13 mouse cellular contexts compared by ENCODE assay signal in the genomic region with DNA sequence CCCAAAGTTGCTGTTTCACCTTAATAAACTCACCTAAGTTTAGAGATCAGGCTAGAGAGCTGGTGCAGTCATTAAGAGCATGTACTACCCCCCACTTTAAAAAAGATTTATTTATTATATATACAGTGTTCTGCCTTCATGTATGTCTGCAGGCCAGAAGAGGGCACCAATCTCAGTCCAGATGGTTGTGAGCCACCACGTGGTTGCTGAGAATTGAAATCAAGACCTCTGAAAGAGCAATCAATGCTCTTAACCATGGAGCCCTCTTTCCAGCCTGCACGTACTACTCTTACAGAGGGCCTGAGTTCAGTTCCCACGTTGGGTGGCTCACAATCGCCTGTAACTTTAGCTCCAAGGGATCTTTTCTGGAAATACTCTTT. TPM values are rescaled to one million over a fixed set of nuclear protein-coding genes. Genes with fewer than 3 reads are reported as not detected.
DNase-seq lines count a peak whose midpoint lies in the region; ATAC-seq and TF ChIP-seq lines count a peak whose summit lies in the region.
"Had no signal": no experiment of that assay in that cellular context is flagged by ENCODE, and none has a peak within 500 bp of the region (broad histone marks: within the 10 kb centered on the region; RNA-seq: fewer than 3 reads in every experiment).

No protein-coding gene starts in this region.

- ATAC-seq in heart, postnatal 0 days (ENCODE audit: insufficient read depth, low read depth), result no peak
- ATAC-seq: midbrain, embryonic 16.5 days had no signal

- no peak overlapping the region for H3K27ac ChIP-seq in heart, postnatal 0 days (ENCODE audit: low read depth)
- H3K27ac ChIP-seq in spleen, adult 2 months (ENCODE audit: insufficient read depth, low read length), result no peak overlapping the region
- H3K27ac ChIP-seq: forebrain, embryonic 10.5 days; hindbrain, embryonic 13.5 days had no signal

- peak; percentile 33 for TF ChIP-seq CTCF in heart, postnatal 0 days (IDR thresholded peaks at IDR 0.05; ENCODE audit: low read depth)
- TF ChIP-seq CTCF in spleen, adult 2 months (IDR thresholded peaks at IDR 0.05; ENCODE audit: extremely low read depth, insufficient read depth, insufficient read length, insufficient replicate concordance), result 0 out of 2 replicates have a peak, but pooled peaks have one; percentile 10

- no peak for TF ChIP-seq POLR2A in spleen, adult 2 months (IDR thresholded peaks at IDR 0.05; ENCODE audit: low read depth, low read length)

- H3K27me3 ChIP-seq in heart, postnatal 0 days (ENCODE audit: control insufficient read depth, insufficient read depth, low read length), result no peaks in the 10 kb centered on the region
- H3K27me3 ChIP-seq in spleen, adult 2 months (ENCODE audit: control insufficient read depth, insufficient read depth, low read length), result no peaks in the 10 kb centered on the region
- H3K27me3 ChIP-seq: hindbrain, embryonic 13.5 days had no signal

- H3K9me3 ChIP-seq in heart, postnatal 0 days (replicated peaks; ENCODE audit: control insufficient read depth, low read length), result no peaks in the 10 kb centered on the region
- H3K9me3 ChIP-seq: forebrain, embryonic 10.5 days; G1E; hindbrain, embryonic 13.5 days had no signal

- H3K9ac ChIP-seq in heart, postnatal 0 days (replicated peaks; ENCODE audit: low read depth, low read length), result no peak overlapping the region
- H3K9ac ChIP-seq: hindbrain, embryonic 13.5 days had no signal

- no peak for DNase-seq in heart, postnatal 0 days (ENCODE audit: low spot score)
- no peak for DNase-seq in heart, adult 18-20 months
- peak in 1 of 2 experiments; percentile 48 for DNase-seq in spleen, adult 2 months (ENCODE audit: low read depth in 1 of 2, low spot score in 2 of 2)
- no peak for DNase-seq in spleen, adult 18-20 months
- peak; percentile 64 for DNase-seq in brain, adult 2 months (ENCODE audit: low read depth, low spot score)
- DNase-seq in thymus, postnatal 25 days, result peak; percentile 38
- no peak for DNase-seq in adrenal gland, postnatal 25 days
- DNase-seq in layer of hippocampus, postnatal 10 days (ENCODE audit: low spot score in 2 of 2), result no peak
- DNase-seq: liver had no signal

- no peak for TF ChIP-seq EP300 in heart, postnatal 0 days (IDR thresholded peaks at IDR 0.05; ENCODE audit: low read depth)

- no peak overlapping the region for H3K4me2 ChIP-seq in heart, postnatal 0 days (ENCODE audit: low read depth, low read length)
- H3K4me2 ChIP-seq: hindbrain, embryonic 13.5 days had no signal

- H3K4me3 ChIP-seq in heart, postnatal 0 days (ENCODE audit: low read depth, low read length), result no peak overlapping the region
- no peak overlapping the region for H3K4me3 ChIP-seq in spleen, adult 2 months (ENCODE audit: extremely low read depth, insufficient read depth, insufficient read length)
- H3K4me3 ChIP-seq: forebrain, embryonic 10.5 days; hindbrain, embryonic 13.5 days had no signal

- WGBS in heart, postnatal 0 days, result 52% methylated on average over 4 of the region's 4 CpGs
- 52% methylated on average over 4 of the region's 4 CpGs for WGBS in spleen, adult 2 months

- peaks cover 8% of the 10 kb centered on the region for H3K4me1 ChIP-seq in heart, postnatal 0 days (ENCODE audit: control insufficient read depth, insufficient read depth)
- H3K4me1 ChIP-seq in spleen, adult 2 months (ENCODE audit: control insufficient read depth, insufficient read depth, insufficient read length), result no peaks in the 10 kb centered on the region

- H3K36me3 ChIP-seq in heart, postnatal 0 days (replicated peaks; ENCODE audit: control insufficient read depth, insufficient read depth, low read length), result peaks cover 31% of the 10 kb centered on the region
- H3K36me3 ChIP-seq in spleen, adult 2 months (ENCODE audit: control insufficient read depth, insufficient read depth, low read length), result peaks cover 17% of the 10 kb centered on the region

RNA-seq across cellular contexts. Expression of a gene that starts 7.3 kb away (rescaled TPM):
- total RNA-seq in heart, postnatal 0 days (2014; rRNA removed; ENCODE audit: low replicate concordance), result 19.8 and 26.7 TPM in 2 replicates
- 8.6 and 8.9 TPM in 2 replicates for polyA plus RNA-seq in heart, postnatal 0 days (2015; fragmentation: Nextera tagmentation; extraction: Ambion mirVana)
- 10 to 100 TPM; 27.1 to 28.0 TPM for total RNA-seq in heart, adult 18-20 months (2021)
- 56.4 and 76.9 TPM in 2 replicates for polyA plus RNA-seq in spleen, adult 2 months (2012; rRNA removed)
- total RNA-seq in adrenal gland, postnatal 25 days (2021), result 78.7 and 96.2 TPM in 2 replicates
- total RNA-seq in layer of hippocampus, postnatal 10 days (2021), result 10 to 100 TPM; 36.2 to 40.2 TPM

RNA-seq across cellular contexts. Expression of a gene that starts 22.1 kb away (rescaled TPM):
- total RNA-seq in heart, postnatal 0 days (2014; rRNA removed; ENCODE audit: low replicate concordance), result 0.70 and 2.1 TPM in 2 replicates
- 2.9 and 3.2 TPM in 2 replicates for polyA plus RNA-seq in heart, postnatal 0 days (2015; fragmentation: Nextera tagmentation; extraction: Ambion mirVana)
- total RNA-seq in heart, adult 18-20 months (2021), result 1 to 10 TPM; 2.1 to 2.4 TPM
- polyA plus RNA-seq in spleen, adult 2 months (2012; rRNA removed), result 3.5 and 4.6 TPM in 2 replicates
- 21.6 and 22.9 TPM in 2 replicates for total RNA-seq in adrenal gland, postnatal 25 days (2021)
- total RNA-seq in layer of hippocampus, postnatal 10 days (2021), result 10 to 100 TPM; 26.3 to 28.5 TPM

RNA-seq across cellular contexts. Expression of a gene that starts 55.3 kb away (rescaled TPM):
- 0.15 TPM in 1 of 2 replicates, not detected in the other for total RNA-seq in heart, postnatal 0 days (2014; rRNA removed; ENCODE audit: low replicate concordance)
- polyA plus RNA-seq in heart, postnatal 0 days (2015; fragmentation: Nextera tagmentation; extraction: Ambion mirVana), result not detected in 2 replicates
- total RNA-seq in heart, adult 18-20 months (2021), result not detected
- 7.4 and 11.6 TPM in 2 replicates for polyA plus RNA-seq in spleen, adult 2 months (2012; rRNA removed)
- not detected in 2 replicates for total RNA-seq in adrenal gland, postnatal 25 days (2021)
- not detected for total RNA-seq in layer of hippocampus, postnatal 10 days (2021)
- polyA plus RNA-seq: G1E; hindbrain, embryonic 13.5 days had no signal

Comparison
In these comparisons a context has a peak if more than half of its experiments do, and no peak if none do; other contexts are left out.
1. DNase-seq: peak in brain, adult 2 months (single experiment) and thymus, postnatal 25 days (single experiment); none in heart, postnatal 0 days (single experiment), heart, adult 18-20 months (0 of 2), spleen, adult 18-20 months (0 of 2), adrenal gland, postnatal 25 days (single experiment) and layer of hippocampus, postnatal 10 days (0 of 2).